Comparison of ENCODE assay signal across 23 mouse cellular contexts in the genomic region with DNA sequence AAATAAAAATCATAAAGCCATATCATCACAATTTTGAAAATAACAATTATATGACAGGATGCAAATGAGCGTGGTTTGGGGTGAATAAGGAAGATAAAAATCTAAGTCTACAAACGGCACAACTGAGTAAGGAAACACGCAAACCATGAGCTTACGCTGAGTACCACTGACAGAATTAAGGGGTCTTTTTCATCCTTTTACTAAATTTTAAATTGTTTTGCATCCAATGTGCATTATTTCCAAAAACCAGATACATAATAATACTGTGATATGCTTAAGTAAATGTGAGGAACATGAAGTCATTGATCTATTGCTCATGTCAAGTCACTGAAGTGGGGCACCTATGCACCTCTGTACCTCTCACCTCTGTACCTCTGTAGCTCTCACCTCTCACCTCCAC. TPM values are rescaled to one million over a fixed set of nuclear protein-coding genes. Genes with fewer than 3 reads are reported as not detected.
DNase-seq lines count a peak whose midpoint lies in the region; ATAC-seq and TF ChIP-seq lines count a peak whose summit lies in the region.
"Had no signal": no experiment of that assay in that cellular context is flagged by ENCODE, and none has a peak within 500 bp of the region (broad histone marks: within the 10 kb centered on the region; RNA-seq: fewer than 3 reads in every experiment).

No protein-coding gene starts in this region.

- TF ChIP-seq EP300 in liver, postnatal 0 days (IDR thresholded peaks at IDR 0.05; ENCODE audit: low read depth), result no peak

- H3K27ac ChIP-seq in spleen, adult 2 months (ENCODE audit: insufficient read depth, low read length), result peak overlapping the region; percentile 3; the same call in 1 of the 2 replicates
- no peak overlapping the region for H3K27ac ChIP-seq in liver, postnatal 0 days (ENCODE audit: low read depth)
- H3K27ac ChIP-seq in forebrain, embryonic 16.5 days (ENCODE audit: low read length), result no peak overlapping the region
- H3K27ac ChIP-seq: embryonic facial prominence, embryonic 10.5 days; embryonic facial prominence, embryonic 12.5 days; forebrain, embryonic 13.5 days; forebrain, embryonic 15.5 days had no signal

- TF ChIP-seq POLR2A in spleen, adult 2 months (IDR thresholded peaks at IDR 0.05; ENCODE audit: low read depth, low read length), result no peak

- H3K4me2 ChIP-seq in liver, postnatal 0 days (ENCODE audit: low read depth, low read length), result no peak overlapping the region
- H3K4me2 ChIP-seq in forebrain, embryonic 16.5 days (ENCODE audit: low read length), result no peak overlapping the region
- H3K4me2 ChIP-seq: embryonic facial prominence, embryonic 12.5 days; forebrain, embryonic 13.5 days; forebrain, embryonic 15.5 days had no signal

- H3K9me3 ChIP-seq in liver, postnatal 0 days (ENCODE audit: low read length), result no peaks in the 10 kb centered on the region
- H3K9me3 ChIP-seq in forebrain, embryonic 16.5 days (ENCODE audit: control insufficient read depth, low read length), result no peaks in the 10 kb centered on the region
- H3K9me3 ChIP-seq: embryonic facial prominence, embryonic 10.5 days; embryonic facial prominence, embryonic 12.5 days; forebrain, embryonic 13.5 days; forebrain, embryonic 15.5 days; G1E had no signal

- H3K9ac ChIP-seq in liver, postnatal 0 days (replicated peaks), result no peak overlapping the region
- no peak overlapping the region for H3K9ac ChIP-seq in forebrain, embryonic 16.5 days (replicated peaks; ENCODE audit: low read depth, low read length)
- H3K9ac ChIP-seq: embryonic facial prominence, embryonic 12.5 days; forebrain, embryonic 13.5 days; forebrain, embryonic 15.5 days had no signal

- no peaks in the 10 kb centered on the region for H3K36me3 ChIP-seq in spleen, adult 2 months (ENCODE audit: control insufficient read depth, insufficient read depth, low read length)
- H3K36me3 ChIP-seq in liver, postnatal 0 days (replicated peaks; ENCODE audit: insufficient read depth, low read length), result no peaks in the 10 kb centered on the region
- H3K36me3 ChIP-seq in forebrain, embryonic 16.5 days (ENCODE audit: control insufficient read depth, insufficient read depth), result no peaks in the 10 kb centered on the region; the same call in 1 of the 2 replicates
- H3K36me3 ChIP-seq: embryonic facial prominence, embryonic 10.5 days; embryonic facial prominence, embryonic 12.5 days; forebrain, embryonic 15.5 days; G1E had no signal

- peak; percentile 26 for ATAC-seq in activated CD4-positive, CD25-positive, alpha-beta regulatory T cell, adult 4 months
- ATAC-seq in inflammation-experienced regulatory T-cells, adult 6 months, result peak; percentile 45
- no peak for ATAC-seq in liver, postnatal 0 days
- no peak for ATAC-seq in forebrain, embryonic 16.5 days
- ATAC-seq: forebrain, embryonic 13.5 days; forebrain, embryonic 15.5 days; Patski had no signal

- WGBS in spleen, adult 2 months, result 49% methylated on average over 4 of the region's 4 CpGs
- WGBS in liver, postnatal 0 days (ENCODE audit: insufficient replicate concordance), result 64% methylated on average over 4 of the region's 4 CpGs
- WGBS in forebrain, embryonic 16.5 days, result 92% methylated on average over 4 of the region's 4 CpGs

- no peak for DNase-seq in spleen, adult 2 months (ENCODE audit: low read depth in 1 of 2, low spot score in 2 of 2)
- DNase-seq in spleen, adult 18-20 months, result no peak
- no peak for DNase-seq in liver, postnatal 0 days
- no peak for DNase-seq in adipocyte (ENCODE audit: low spot score)
- DNase-seq: adrenal gland, adult 8-10 months; adrenal gland, postnatal 14 days; adrenal gland, postnatal 36 days; B cell, adult 2 months; cerebellum, adult 11-12 months; cerebellum, adult 2 months; cerebellum, adult 9-10 months; cerebellum, postnatal 10 days; cerebellum, postnatal 25 days had no signal

- TF ChIP-seq CTCF in spleen, adult 2 months (IDR thresholded peaks at IDR 0.05; ENCODE audit: extremely low read depth, insufficient read depth, insufficient read length, insufficient replicate concordance), result no peak
- no peak for TF ChIP-seq CTCF in liver, postnatal 0 days (IDR thresholded peaks at IDR 0.05; ENCODE audit: low read depth)

- no peaks in the 10 kb centered on the region; the same call in none of the 2 replicates for H3K4me1 ChIP-seq in spleen, adult 2 months (ENCODE audit: control insufficient read depth, insufficient read depth, insufficient read length)
- H3K4me1 ChIP-seq in liver, postnatal 0 days (ENCODE audit: insufficient read depth), result no peaks in the 10 kb centered on the region
- H3K4me1 ChIP-seq in forebrain, embryonic 16.5 days (replicated peaks; ENCODE audit: control insufficient read depth, insufficient read depth, low read length), result peaks cover 2% of the 10 kb centered on the region; the same call in 1 of the 2 replicates
- H3K4me1 ChIP-seq: embryonic facial prominence, embryonic 10.5 days; embryonic facial prominence, embryonic 12.5 days had no signal

- H3K4me3 ChIP-seq in spleen, adult 2 months (ENCODE audit: extremely low read depth, insufficient read depth, insufficient read length), result no peak overlapping the region
- H3K4me3 ChIP-seq in liver, postnatal 0 days (ENCODE audit: low read depth, low read length), result no peak overlapping the region
- H3K4me3 ChIP-seq in forebrain, embryonic 16.5 days (replicated peaks; ENCODE audit: low read length), result no peak overlapping the region
- H3K4me3 ChIP-seq: embryonic facial prominence, embryonic 10.5 days; embryonic facial prominence, embryonic 12.5 days; forebrain, embryonic 13.5 days; forebrain, embryonic 15.5 days had no signal

- no peaks in the 10 kb centered on the region for H3K27me3 ChIP-seq in spleen, adult 2 months (ENCODE audit: control insufficient read depth, insufficient read depth, low read length)
- H3K27me3 ChIP-seq in liver, postnatal 0 days (ENCODE audit: insufficient read depth, low read length), result no peaks in the 10 kb centered on the region
- H3K27me3 ChIP-seq in forebrain, embryonic 16.5 days (replicated peaks; ENCODE audit: control insufficient read depth, insufficient read depth, low read length), result no peaks in the 10 kb centered on the region
- H3K27me3 ChIP-seq: CH12.LX; embryonic facial prominence, embryonic 12.5 days; forebrain, embryonic 13.5 days; forebrain, embryonic 15.5 days had no signal

RNA-seq across cellular contexts. Expression of gene St8sia1, which starts 7.7 kb away (rescaled TPM):
- 1.9 and 2.5 TPM in 2 replicates for polyA plus RNA-seq in spleen, adult 2 months (2012; rRNA removed)
- 10 to 100 TPM; 10.6 to 11.5 TPM for polyA plus RNA-seq in activated CD4-positive, CD25-positive, alpha-beta regulatory T cell, adult 4 months (2017; shearing (Covaris generic))
- polyA plus RNA-seq in inflammation-experienced regulatory T-cells, adult 6 months (2017; shearing (Covaris generic)), result 10 to 100 TPM in 2 of 3 experiments, 1 to 10 TPM in 1; 1.3 to 14.6 (median 12.7) TPM
- 0.05 and 0.22 TPM in 2 replicates for polyA plus RNA-seq in liver, postnatal 0 days (2015; fragmentation: Nextera tagmentation; extraction: Ambion mirVana)
- polyA plus RNA-seq in forebrain, embryonic 16.5 days (2015; fragmentation: Nextera tagmentation; extraction: Ambion mirVana), result 6.4 and 6.7 TPM in 2 replicates
- polyA plus RNA-seq: G1E had no signal

Comparison
In these comparisons a context has a peak if more than half of its experiments do, and no peak if none do; other contexts are left out.
1. ATAC-seq: peak in activated CD4-positive, CD25-positive, alpha-beta regulatory T cell, adult 4 months (single experiment) and inflammation-experienced regulatory T-cells, adult 6 months (single experiment); none in liver, postnatal 0 days (single experiment) and forebrain, embryonic 16.5 days (single experiment).